Mouse (Mus musculus) heart, postnatal 0 days (tissue): ENCODE measurements around the gene Foxp1. TPM values are rescaled to one million over a fixed set of nuclear protein-coding genes. Genes with fewer than 3 reads are reported as not detected.

Experiments
- ATAC-seq: fragments of 200-750 bp; cut with Nextera tagmentation; 2 replicates; pipeline ENCODE4 v1.8.0; 2017; ENCODE audit warnings: low read depth, moderate number of reproducible peaks, moderate library complexity; ENCODE audit not compliant: insufficient read depth
- DNase-seq: peaks from one replicate; pipeline ENCODE4 v3.0.0-alpha.2; 2016; ENCODE audit warnings: low spot score
- H3K27ac ChIP-seq: fragments of 300-500 bp; sonication (generic); 2 replicates; pipeline ENCODE4 v1.5.1; 2014; ENCODE audit warnings: low read depth, mild to moderate bottlenecking
- H3K27me3 ChIP-seq: fragments of 300-500 bp; sonication (generic); 2 replicates; pipeline ENCODE4 v1.6.1; 2014; ENCODE audit warnings: low read length, mixed read lengths; ENCODE audit not compliant: control insufficient read depth, insufficient read depth
- H3K36me3 ChIP-seq: fragments of 300-500 bp; sonication (generic); replicated peaks from 2 replicates; pipeline ENCODE4 v1.6.1; 2014; ENCODE audit warnings: low read length, mixed read lengths; ENCODE audit not compliant: control insufficient read depth, insufficient read depth
- H3K4me1 ChIP-seq: fragments of 300-500 bp; sonication (generic); 2 replicates; pipeline ENCODE4 v1.6.1; 2014; ENCODE audit warnings: antibody characterized with exemption; ENCODE audit not compliant: control insufficient read depth, insufficient read depth
- H3K4me2 ChIP-seq: fragments of 300-500 bp; sonication (generic); 2 replicates; pipeline ENCODE4 v1.6.1; 2014; ENCODE audit warnings: low read depth, mild to moderate bottlenecking, low read length, moderate library complexity
- H3K4me3 ChIP-seq: fragments of 300-500 bp; sonication (generic); 2 replicates; pipeline ENCODE4 v1.5.1; 2014; ENCODE audit warnings: low read depth, low read length
- H3K9ac ChIP-seq: fragments of 300-500 bp; sonication (generic); replicated peaks from 2 replicates; pipeline ENCODE4 v1.6.1; 2014; ENCODE audit warnings: low read depth, low read length, mixed read lengths
- H3K9me3 ChIP-seq: fragments of 300-500 bp; sonication (generic); replicated peaks from 2 replicates; pipeline ENCODE4 v1.6.1; 2016; ENCODE audit warnings: low read length; ENCODE audit not compliant: control insufficient read depth
- CTCF ChIP-seq: IDR thresholded peaks from 2 replicates; pipeline ENCODE4 v1.5.1; 2016; ENCODE audit warnings: antibody characterized with exemption, control low read depth, low read depth
- EP300 ChIP-seq: IDR thresholded peaks from 2 replicates; pipeline ENCODE4 v1.6.1; 2016; ENCODE audit warnings: antibody characterized with exemption, low read depth
- WGBS: fragments of 180-500 bp; shearing (Covaris S2); extraction: QIAGEN DNeasy Blood & Tissue Kit; methylation state at CpG from one replicate; pipeline ENCODE4 v1.1.7; 2014; 5-methylcytosine and 5-hydroxymethylcytosine counted together
- polyA plus RNA-seq: library from polyadenylated mRNA; unstranded; fragments of >200 nt; fragmentation: Nextera tagmentation; extraction: Ambion mirVana; gene quantifications from 2 replicates; pipeline ENCODE4 v1.2.1, GENCODE M21; 2015
- total RNA-seq: library from RNA; depleted of rRNA; stranded (reverse); fragments of >200 nt; gene quantifications from 2 replicates; pipeline ENCODE4 v1.2.3, GENCODE M21; 2014; ENCODE audit warnings: low replicate concordance

The Foxp1 gene
- total and polyA plus RNA-seq, 2 experiments from 2014 or later, result 40.7 to 88.1 TPM

GRCm38 (mm10) chr6:99028989-99029305 is 493.6 kb downstream of the Foxp1 start:
- Histone ChIP-seq H3K9me3 (no peaks in the 10 kb centered on the region), H3K4me3 (peak overlapping the region; percentile 96), H3K36me3 (no peaks in the 10 kb centered on the region), H3K4me2 (peak overlapping the region; percentile 81), H3K4me1 (peaks cover 18% of the 10 kb centered on the region), H3K9ac (peak overlapping the region; percentile 89), H3K27ac (peak overlapping the region; percentile 96), H3K27me3 (no peaks in the 10 kb centered on the region)
- ATAC-seq, result no peak
- WGBS, result 6% methylated on average over 6 of the region's 6 CpGs
- DNase-seq, result no peak
- TF ChIP-seq CTCF, result no peak

DNA sequence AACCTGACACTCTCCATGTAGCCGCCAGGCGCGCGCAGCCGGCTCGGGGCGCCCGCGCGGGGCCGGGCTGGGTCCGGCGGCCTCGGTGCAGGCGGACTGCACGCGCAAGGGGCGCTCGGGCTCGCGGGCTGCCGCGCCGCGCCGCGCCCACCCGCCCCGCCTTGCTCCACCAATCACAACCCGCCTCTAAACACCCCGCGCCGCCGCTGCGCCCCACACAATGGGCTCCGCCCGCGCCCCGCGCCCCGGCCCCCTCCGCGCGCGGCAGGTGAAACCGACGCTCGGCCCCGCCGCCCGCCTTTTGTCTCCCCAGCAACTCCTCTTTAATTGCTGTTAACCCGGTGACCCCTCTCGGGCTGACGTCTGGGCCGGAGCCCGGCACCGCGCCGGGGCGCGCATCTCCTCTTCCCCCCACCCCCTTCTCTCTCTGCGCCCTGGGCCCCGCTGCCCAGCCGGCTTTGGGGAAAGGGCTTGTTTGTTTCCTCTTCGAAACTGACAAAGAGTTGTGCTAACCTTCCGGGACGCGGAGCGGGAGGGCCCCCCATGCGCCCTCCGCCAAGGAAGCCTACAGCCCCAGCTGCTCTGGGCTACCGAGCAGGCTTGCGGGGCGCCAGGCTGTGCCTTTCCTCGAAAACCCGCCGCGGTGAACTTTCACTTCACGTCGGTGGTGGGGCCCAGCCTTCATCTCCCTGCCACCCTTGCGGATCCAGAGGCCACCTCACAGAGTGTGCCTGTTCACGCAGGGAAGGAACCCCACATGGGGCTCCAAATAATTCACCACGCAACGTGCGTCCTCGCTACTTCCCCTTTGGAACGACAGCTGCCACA is 494.1 kb downstream of the Foxp1 start:
- peak; percentile 70 for DNase-seq

GRCm38 (mm10) chr6:99027542-99028160 is 494.9 kb downstream of the Foxp1 start:
- Histone ChIP-seq H3K9ac (peak overlapping the region; percentile 89), H3K9me3 (no peaks in the 10 kb centered on the region), H3K4me2 (peak overlapping the region; percentile 81), H3K36me3 (no peaks in the 10 kb centered on the region), H3K4me3 (peak overlapping the region; percentile 96), H3K27ac (peak overlapping the region; percentile 96), H3K27me3 (no peaks in the 10 kb centered on the region), H3K4me1 (peaks cover 18% of the 10 kb centered on the region)
- TF ChIP-seq CTCF (no peak), EP300 (no peak)
- DNase-seq (peak; percentile 59), ATAC-seq (peak; percentile 54)
- WGBS, result under 1% methylated on average over 22 of the region's 22 CpGs

More for the DNA sequence above, 494.1 kb downstream of the Foxp1 start:
- peak overlapping the region; percentile 96 for H3K4me3 ChIP-seq
- H3K4me2 ChIP-seq, result peak overlapping the region; percentile 81
- peak overlapping the region; percentile 96 for H3K27ac ChIP-seq
- peaks cover 18% of the 10 kb centered on the region for H3K4me1 ChIP-seq
- no peaks in the 10 kb centered on the region for H3K9me3 ChIP-seq
- no peaks in the 10 kb centered on the region for H3K36me3 ChIP-seq
- no peaks in the 10 kb centered on the region for H3K27me3 ChIP-seq
- peak; percentile 90 for ATAC-seq
- TF ChIP-seq CTCF (no peak), EP300 (no peak)
- peak overlapping the region; percentile 89 for H3K9ac ChIP-seq
- under 1% methylated on average over 62 of the region's 87 CpGs for WGBS

- Histone ChIP-seq H3K27me3 (no peaks in the 10 kb centered on the region), H3K4me2 (peak overlapping the region; percentile 81), H3K4me1 (peaks cover 18% of the 10 kb centered on the region), H3K4me3 (peak overlapping the region; percentile 96), H3K9ac (peak overlapping the region; percentile 89), H3K36me3 (no peaks in the 10 kb centered on the region), H3K27ac (peak overlapping the region; percentile 96), H3K9me3 (no peaks in the 10 kb centered on the region)
- ATAC-seq (no peak), DNase-seq (no peak)
- 4% methylated on average over 19 of the region's 19 CpGs for WGBS
- no peak for TF ChIP-seq CTCF
- TF ChIP-seq EP300, result no peak
These were observed 495.6 kb downstream of the Foxp1 start for GRCm38 (mm10) chr6:99026635-99027541.

- DNase-seq, result no peak
- peak overlapping the region; percentile 33 for H3K4me3 ChIP-seq
- H3K27ac ChIP-seq, result peak overlapping the region; percentile 41
- H3K9me3 ChIP-seq, result no peaks in the 10 kb centered on the region
- peaks cover 18% of the 10 kb centered on the region for H3K4me1 ChIP-seq
- no peaks in the 10 kb centered on the region for H3K27me3 ChIP-seq
- TF ChIP-seq EP300 (no peak), CTCF (no peak)
- H3K4me2 ChIP-seq, result peak overlapping the region; percentile 81
- no peak for ATAC-seq
- 13% methylated on average over 3 of the region's 3 CpGs for WGBS
- no peaks in the 10 kb centered on the region for H3K36me3 ChIP-seq
- peak overlapping the region; percentile 52 for H3K9ac ChIP-seq
These were observed 496.5 kb downstream of the Foxp1 start for GRCm38 (mm10) chr6:99026040-99026439.
